Mouse (Mus musculus) spleen, postnatal 14 days (tissue): ENCODE data around the gene App.

Experiments used
- DNase-seq, 2 experiments: peaks; one replicate each; pipeline ENCODE4 v3.0.0; 2021 to 2022; ENCODE audit warnings: low spot score in 2 of 2

App gene

GRCm38 (mm10) chr16:85118916-85119315 lies 54.6 kb downstream of the App start:
- no peak for DNase-seq

GRCm38 (mm10) chr16:85117541-85117940 lies 56.0 kb downstream of the App start:
- no peak for DNase-seq

- DNase-seq = no peak
Measured at GRCm38 (mm10) chr16:85115837-85116236, 57.7 kb downstream of the App start.

- DNase-seq = no peak
Measured at GRCm38 (mm10) chr16:85114742-85115141, 58.8 kb downstream of the App start.

GRCm38 (mm10) chr16:85113941-85114340 lies 59.6 kb downstream of the App start:
- no peak for DNase-seq

DNA sequence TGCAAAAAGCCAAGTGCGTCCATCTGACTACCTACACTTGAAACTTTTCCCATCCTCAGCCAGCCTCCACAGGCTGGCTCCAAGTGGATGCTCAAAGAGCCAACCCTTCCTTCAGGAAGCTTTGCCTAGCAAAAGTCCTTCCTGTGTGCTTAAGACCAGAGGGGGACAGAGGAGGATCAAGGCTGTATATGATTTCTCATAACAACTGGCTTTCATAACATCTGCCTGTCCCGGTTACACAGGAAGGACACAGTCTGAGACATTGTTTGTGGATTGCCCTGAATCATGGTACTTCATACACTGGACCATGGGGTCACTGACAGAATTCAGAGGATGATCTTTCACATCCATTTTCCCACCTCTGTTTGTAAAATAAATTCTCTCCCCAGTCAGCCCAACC lies 61.3 kb downstream of the App start:
- no peak for DNase-seq

GRCm38 (mm10) chr16:85110428-85110827 lies 63.1 kb downstream of the App start:
- no peak for DNase-seq

DNA sequence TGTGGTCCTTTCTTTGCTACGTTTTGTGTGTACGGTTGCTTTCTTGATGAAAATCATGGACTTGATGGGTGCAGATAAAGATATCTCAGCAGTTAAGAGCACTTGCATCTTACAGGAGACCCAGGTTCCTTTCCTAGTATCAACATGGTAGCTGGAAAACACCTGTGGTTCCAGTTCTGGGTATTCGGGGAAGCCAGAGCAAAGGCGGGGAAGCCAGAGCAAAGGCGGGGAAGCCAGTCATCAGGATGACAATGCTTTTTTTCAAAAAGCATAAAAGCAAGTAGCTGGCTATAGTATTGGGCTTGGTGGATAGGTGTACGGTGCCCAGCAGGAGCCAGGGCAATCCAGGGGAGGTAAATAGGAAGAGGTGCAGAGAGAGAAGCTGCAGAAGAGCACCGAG lies 65.1 kb downstream of the App start:
- no peak for DNase-seq

GRCm38 (mm10) chr16:85106644-85107323 lies 66.8 kb downstream of the App start:
- no peak for DNase-seq

DNA sequence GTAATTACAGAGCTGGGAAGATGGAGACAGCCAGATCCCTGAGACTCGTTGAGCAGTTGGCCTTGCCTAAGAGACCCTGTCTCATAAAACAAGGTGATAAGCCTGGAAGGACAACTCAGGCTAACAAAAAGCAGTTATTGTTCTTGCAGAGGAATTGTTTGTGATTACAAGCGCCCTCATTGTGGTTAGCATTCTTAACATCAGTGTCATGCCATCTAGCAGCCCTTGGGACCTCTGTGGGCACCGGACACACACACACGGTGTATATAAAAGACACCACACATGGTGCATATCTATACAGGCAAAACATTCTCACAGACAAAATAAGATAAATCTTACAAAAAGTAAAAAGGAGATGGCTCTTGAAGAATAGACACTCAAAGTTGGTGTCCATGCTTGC lies 68.0 kb downstream of the App start:
- DNase-seq = no peak

- no peak for DNase-seq
Measured at GRCm38 (mm10) chr16:85103116-85103787, 70.3 kb downstream of the App start.

GRCm38 (mm10) chr16:85101544-85101943 lies 72.0 kb downstream of the App start:
- DNase-seq = no peak

DNA sequence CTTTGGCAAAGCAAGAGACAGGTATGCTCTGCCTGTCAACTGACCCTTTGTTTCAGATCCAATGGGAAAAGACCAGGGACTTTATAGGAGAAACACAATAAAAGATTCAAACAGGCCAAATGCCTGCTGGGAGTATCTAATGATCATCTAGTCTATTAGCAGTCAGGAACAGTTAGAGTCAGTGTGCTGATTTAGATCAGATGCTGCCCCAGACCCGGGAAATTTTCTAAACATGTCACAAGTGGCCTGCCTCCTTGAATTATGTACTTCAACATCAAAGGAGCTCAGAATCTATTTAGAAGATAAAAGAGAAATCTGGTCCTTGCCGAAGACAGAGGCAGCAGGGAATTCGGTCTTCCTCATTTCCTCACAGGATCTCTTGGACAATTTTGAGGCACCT lies 72.8 kb downstream of the App start:
- DNase-seq = no peak

- DNase-seq = no peak
Measured at GRCm38 (mm10) chr16:85099487-85099886, 74.1 kb downstream of the App start.

DNA sequence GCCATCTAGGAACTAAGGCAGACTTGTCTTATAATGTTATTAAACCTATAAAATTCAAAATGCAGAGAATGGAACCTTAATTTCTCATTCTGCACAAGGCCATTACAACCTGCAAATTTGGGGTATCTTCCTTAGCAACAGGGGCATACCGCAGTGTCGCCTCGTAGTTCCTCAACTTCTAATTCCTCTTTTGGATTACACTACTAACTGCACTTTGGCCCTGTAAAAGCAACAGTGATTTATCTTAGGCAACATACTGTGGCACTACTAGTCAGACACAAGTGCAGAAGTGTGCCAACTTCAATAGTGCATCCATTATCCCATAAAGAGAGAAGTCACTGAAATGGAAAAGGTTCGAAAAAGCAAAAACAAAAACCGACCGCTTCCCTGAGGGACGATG lies 74.5 kb downstream of the App start:
- no peak for DNase-seq

DNA sequence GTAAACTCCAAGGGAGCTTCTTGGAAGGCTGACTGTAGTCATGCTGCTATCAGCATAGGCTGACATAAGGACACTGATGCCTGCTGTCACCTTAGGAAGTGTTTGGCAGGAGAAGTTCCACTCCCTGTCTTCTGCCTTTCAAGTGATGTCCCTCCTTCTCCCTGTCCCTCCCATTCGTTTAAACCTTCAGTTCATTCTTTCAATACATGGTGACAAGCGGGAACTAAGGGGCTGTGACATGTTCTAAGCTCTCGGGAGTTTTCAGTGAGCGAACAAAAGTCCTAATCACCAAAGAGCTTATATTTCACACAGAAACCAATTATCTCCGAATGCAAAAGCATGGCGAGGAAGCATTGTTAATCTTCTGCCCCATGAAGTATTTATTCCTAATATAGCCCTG lies 77.2 kb downstream of the App start:
- no peak for DNase-seq

GRCm38 (mm10) chr16:85095923-85096322 lies 77.6 kb downstream of the App start:
- DNase-seq = no peak

DNA sequence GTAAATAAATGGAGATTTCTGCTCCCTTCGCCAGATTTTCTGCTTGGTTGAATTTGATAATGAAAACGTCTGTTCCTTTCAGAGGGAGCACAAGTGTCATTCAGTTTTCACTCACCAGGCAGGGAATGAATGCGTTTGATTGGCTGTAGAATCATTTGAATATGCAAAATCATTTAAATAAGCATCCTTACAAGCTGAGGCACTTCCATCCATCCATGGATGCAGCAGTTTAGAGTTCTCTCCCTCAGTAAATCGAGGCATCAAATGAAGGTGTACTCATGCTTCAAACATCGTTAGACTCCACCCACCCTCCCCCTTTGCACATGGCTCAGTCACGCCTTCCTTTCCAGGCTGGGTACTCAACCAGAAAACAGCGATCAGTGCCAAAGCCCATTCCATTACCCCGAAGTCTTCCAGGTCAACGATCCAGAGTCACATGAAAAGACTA lies 80.9 kb downstream of the App start:
- DNase-seq = no peak

- no peak for DNase-seq
Measured at GRCm38 (mm10) chr16:85092183-85092582, 81.4 kb downstream of the App start.

DNA sequence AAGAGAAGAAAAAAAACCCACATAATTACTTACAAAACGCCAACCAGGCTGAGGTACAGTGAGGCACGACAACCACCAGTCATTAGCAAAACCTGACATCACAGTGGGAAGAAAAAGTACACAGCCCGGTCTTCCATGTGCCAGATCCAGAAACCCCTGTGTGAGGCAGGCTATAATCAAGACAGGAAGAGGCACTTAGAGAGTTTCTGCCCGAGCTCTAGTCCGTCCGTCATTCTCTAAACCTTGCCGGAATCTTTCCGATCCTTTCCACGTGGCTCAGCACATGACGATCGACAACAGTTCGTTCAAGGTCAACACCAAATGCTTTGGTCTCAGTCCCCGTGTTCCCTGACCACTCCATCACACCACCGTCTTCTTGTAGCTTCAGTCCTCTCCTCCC lies 82.6 kb downstream of the App start:
- no peak for DNase-seq

GRCm38 (mm10) chr16:85088126-85088525 lies 85.4 kb downstream of the App start:
- no peak for DNase-seq

DNA sequence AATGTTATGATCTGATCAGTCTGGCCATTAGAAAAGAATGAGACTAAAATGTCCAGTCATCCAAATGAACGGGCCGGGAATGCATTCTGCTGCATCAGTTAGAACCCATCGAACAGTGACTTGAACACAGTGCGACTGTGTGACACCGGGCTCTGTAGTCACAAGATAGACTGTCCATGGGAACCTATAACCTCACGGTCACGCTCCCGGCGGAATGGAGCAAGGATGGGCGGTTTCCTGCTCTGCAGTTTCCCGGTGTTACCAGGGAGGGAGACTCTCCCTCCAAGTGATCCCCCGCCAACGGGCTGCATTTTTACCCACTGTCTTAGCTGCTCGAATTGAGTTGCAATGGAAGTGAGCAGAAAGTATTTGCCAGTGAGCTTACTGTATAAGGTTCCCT lies 87.3 kb downstream of the App start:
- no peak for DNase-seq

DNA sequence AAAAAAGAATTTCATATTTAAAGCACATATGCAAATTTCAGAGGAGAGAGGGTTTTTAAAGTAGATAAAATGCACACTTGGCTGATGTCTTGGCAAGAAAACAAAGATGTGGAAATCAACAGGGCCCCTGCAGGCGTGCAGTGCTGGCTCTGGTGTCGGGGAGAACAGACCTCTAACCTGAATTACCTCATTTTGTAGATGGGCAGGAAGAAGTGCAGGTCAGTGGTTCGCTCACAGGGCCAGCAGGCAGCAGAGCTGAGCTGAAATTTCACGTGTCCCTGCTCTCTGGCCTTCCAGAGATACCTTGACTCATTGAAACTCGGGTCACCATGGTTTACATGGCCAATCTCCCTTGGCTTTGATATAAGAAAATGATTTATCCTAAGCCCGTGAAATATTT lies 87.7 kb downstream of the App start:
- no peak for DNase-seq

DNA sequence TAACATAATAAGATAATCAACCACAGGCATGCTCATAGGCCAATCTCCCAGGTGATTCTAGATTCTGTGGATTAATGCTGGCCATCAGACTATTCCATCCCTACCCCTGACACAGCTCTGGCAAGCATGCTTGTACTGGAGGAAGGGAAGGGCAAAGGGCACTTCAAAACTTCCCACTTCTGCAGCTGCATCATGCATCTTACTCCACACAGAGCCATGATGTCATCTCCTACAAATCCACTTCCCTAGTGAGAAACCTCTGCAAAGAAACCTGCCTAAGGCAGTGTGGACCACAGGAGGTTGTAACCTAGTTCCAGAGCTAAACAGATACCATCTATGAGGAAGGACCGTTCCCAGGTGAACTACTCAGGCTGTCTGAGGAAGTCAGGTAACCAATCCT lies 89.4 kb downstream of the App start:
- no peak for DNase-seq
